Mouse (Mus musculus) layer of hippocampus, adult 8-10 months (tissue): ENCODE data around the gene Ints12. TPM values are rescaled to one million over a fixed set of nuclear protein-coding genes. Genes with fewer than 3 reads are reported as not detected.

Experiments used
- DNase-seq, 2 experiments: peaks; one replicate each; pipeline ENCODE4 v3.0.0; 2022; ENCODE audit warnings: low spot score in 2 of 2
- total RNA-seq, 4 experiments: library from RNA; stranded (reverse); gene quantifications; 2 replicates each; pipeline ENCODE4 v1.2.4; 2022

Ints12 gene
- 10 to 100 TPM; 10.5 to 13.8 (median 11.9) TPM for total RNA-seq

DNA sequence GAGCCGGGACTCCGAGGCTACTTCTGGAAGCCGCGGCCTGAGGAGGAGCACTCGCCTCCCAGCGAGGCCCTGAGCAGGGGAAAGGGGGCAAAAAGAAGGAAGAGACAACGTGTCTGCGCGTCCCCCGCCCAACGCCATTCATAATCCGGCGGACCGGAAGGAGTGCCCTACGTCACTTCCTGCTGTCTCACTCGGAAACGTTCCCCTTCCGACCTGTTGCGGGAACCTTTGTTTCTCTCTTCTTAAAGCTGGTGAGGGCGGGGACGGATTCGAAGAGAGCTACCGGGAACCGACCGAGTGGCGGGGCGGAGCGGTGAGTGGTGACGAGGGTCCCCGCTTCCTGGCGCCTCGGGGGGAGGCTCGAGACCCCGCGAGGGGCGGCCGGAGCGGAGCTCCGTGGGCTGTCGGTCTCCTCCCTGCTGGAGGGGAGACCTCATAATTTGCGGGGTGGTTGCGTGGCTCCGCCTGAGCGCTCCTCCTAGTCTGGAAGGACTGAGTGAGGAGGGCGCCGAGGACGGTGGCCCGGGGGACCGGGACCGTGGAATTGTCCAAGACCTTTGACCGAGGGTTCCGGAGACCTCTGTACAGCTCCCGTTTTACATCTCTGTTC, at the start of gene Ints12, which contains the start of gene Gstcd:
Gene Ints12, plus strand, starts transcription at position 177 of the 610 bp plus-strand sequence.
Gene Gstcd, minus strand, starts transcription at position 370 of the 610 bp plus-strand sequence.
- peak; percentile 89 to 93 for DNase-seq

DNA sequence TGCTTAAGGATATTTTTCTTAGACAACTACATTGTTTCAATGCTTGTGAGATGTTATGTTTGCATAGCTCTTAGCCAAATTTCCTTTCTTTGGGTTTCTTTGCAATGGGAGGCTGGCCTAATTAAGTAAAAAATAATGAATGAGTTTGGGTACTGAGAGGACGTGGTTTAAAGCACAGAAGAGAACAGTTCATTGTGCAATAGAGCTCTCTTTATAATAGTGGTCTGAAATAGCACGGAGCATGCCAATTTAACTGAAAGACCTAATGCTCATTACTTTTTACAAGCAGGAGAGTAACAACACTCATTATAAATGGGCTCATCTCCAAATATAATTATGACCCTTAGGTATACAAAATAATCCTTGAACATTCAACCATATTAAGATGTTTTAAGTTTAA, 39.6 kb upstream of the Ints12 start:
- DNase-seq: no peak

DNA sequence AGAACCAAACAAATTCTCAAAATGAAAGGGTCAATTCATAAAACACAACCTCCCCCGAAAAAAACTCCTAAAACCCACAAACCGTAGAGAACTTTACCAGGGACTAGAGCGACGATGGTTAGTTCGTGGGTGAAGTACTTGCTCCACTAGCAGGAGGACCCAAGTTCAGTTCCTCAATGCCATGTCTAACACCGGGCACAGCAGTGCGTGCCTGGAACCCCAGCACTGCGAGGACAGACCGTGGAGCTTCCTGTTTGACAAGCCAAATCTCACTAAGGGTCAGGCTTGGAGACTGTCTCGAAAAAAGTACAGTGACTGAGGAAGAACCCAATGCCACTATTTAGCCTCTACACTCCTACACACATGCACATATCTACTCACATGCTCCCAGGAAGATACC, 16.1 kb upstream of the Ints12 start:
- DNase-seq: no peak

DNA sequence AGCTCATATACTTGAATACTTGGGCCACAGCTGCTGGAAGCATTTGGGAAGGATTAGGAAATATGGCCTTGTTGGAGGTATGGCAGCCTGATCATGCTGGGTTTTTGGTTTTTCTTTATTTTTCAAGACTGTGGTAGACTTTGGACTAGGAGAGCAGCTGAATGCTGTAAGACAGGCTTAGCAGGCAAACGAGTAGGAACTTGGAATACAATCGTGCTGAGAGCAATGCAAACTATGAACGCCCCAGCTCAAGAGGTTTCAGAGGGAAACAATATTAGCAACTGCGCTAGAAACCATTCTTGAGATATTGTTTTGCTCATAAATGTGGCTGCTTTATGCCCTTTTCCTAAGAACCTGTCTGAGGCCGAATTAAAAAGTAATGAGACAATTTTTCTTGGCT, 8.9 kb upstream of the Ints12 start:
- no peak for DNase-seq

DNA sequence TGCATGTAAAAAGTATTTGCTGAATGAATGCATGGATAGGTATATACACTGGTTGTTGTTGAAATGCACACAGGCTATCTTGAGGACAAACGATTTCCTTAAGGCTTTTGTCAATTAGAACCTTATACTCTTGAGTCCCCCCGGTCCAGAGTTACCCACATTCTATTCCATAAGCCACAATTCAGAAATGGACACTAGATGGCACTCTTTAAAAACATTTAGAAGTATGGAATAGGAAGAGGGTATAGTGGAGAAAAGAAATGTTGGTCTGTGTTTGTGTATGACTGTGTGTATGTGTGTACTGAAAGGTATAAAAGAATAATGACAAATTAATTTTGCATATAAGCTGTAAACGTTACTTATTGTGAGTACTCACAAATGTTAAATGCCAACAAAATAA, 5.8 kb upstream of the Ints12 start:
- DNase-seq: no peak

DNA sequence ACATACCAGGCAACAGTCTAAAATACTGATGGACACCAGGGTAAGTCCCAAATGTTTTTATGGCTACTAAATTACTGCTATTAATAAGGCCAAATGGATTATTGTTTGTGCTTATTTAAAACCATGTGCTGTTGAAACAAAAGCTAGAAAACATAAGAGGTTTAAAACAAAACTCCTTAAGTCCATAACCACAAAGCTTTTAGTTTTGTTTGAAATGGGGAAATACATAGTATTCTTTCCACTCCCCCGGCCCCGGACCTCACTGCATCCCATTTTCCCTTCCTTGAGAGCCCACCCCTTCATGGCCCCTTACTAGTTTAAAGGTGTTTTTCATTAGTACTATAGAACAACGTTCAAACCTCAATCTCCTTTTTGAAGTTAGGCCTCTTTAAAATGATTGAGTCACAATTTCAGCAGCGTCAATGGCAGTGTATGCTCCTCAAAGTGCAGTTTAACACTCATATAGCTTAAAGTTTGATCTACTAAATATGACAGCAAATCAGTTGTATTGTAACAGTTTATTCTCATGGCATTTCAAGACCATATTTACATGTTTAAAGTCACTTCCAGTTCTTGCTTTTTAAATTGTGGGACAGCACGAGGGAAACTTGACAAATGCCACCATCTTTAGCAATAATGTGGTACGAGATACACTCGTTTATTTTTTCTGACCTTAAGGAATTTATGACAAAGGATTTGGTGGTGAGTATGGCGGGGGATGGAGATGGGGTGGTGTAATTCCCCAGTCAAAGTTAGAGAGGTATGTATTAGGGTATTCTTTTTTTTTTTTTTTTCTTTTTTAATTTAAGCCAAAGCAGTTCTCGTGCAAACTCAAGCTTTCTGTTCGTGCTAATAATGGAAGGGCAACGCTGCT, 1.2 kb upstream of the Ints12 start:
- no peak for DNase-seq

DNA sequence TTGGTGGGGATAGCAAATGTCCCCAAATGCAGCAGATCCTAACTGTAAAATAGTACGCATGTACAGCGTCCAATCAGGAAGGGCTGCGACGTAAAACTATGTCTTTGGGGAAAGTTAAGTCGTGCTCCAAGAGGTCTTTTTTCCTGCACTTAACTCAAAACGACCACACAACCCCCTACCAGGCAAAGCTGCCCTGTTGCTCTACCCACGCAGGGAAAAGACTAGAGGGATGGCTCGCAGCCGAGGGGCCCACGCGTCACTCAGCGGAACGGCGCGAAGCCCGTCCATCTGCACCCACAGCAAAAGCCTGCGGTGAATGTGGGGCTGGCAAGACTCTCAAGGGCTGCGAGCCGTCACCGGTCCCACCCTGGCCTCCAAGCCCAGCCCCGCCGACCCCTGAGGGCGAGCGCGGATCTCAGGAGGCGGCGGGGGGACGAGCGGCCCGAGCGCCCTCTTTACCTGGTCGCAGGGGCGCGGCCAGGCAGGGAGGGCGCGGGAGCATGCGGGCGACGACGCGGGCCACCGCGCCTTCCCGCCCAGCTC, 448 bp upstream of the Ints12 start:
- DNase-seq: peak; percentile 53 to 65

DNA sequence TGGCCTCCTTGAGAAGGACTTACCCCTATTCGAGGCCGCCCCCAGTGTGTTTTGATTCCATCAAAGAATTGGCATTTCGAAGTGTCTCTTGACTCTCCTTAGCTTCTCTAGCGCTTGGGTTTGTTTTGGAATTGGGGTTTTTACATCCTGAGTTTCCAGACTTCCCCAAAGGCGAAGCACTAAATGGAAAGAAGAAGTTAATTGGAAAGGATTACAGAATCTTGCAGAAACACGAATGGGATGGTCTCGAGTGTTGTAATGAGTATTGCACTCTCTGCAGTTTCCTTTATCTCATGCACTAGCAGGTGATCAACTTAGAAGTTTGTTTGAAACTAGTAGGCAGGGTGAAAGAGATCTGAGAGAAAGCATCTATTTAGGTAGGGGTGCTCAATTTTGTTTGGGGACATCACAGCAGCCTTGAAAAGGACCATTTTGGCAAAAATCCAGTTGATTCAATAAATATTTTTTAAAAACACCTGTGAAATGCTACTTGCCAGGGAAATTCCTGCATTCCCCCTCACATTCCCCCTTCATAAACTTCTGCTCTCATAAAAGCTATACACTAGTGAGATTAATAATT, 724 bp downstream of the Ints12 start:
- DNase-seq: no peak

DNA sequence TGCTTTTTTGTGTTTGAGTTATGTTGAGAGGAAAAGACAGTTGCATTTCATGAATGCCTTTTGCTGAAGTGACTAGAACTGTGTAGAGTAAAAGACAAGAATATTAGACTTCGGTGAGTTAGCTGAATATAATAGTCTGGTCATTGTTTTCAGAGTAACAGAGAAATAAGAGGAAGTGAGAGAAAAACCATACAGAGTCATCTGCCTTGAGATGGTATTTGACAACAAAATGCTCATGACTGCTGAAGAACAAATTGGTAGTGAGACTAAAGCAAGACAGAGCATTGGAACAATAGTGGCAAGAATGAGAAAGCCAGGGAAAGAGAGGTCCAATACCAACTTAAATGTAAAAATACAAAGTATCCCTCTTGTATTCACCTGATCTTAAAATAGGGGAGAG, 1.3 kb downstream of the Ints12 start:
- no peak for DNase-seq

DNA sequence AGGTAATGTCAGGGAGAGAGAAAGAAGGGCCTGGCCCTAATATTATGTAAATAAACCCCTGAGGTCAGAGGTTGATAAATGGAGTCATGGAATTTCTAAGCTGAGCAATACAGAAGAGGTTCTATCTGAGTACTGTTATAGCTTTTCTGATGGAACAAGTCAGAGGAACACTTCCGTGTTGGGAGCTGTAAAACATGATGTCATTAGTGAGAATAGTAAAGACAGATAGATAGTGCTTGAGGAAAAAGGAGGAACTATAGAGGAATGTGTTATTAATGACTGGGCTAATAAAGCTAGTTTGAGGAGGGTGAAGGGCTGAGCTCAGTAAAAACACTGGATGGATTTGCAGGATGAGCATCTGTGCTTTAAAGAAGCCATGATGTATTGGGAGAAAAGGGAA, 2.7 kb downstream of the Ints12 start:
- no peak for DNase-seq

DNA sequence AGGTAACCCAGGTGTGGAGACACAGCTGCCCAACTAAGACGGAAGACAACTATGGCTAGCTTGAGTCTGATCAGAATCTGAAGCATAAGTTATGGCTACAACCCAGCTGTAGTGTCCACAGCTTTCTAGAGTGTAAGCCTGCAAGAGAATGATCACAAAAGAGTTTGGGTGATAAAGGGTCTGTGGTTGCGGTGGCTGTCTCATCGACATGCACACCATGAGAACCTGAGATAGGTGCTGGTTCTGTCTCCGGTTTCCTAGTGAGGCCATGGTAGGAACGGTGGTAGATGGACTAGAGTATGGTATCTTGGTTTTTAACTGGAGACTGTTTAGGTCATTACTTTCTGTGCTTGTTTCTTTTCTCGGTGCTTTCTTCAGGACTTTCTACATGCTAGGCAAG, 6.3 kb downstream of the Ints12 start:
- no peak for DNase-seq

DNA sequence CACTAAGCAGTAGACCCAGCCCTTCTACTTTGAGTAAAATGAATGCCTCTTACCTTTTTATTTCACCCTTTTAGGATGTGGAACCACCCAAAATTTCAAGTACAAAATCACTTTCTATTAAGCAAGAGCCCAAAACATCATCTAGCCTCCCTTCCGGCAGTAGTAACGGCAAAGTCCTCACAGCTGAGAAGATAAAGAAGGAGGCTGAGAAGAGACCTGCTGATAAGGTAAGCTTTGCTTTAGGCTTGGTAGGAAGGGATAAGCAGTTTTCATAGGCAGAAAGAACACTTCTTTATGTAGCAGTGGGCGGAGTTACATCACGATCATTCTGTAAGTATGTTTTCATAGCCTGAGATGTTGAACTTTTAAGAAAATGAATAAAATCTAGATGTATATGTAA, 6.7 kb downstream of the Ints12 start:
- DNase-seq: no peak

DNA sequence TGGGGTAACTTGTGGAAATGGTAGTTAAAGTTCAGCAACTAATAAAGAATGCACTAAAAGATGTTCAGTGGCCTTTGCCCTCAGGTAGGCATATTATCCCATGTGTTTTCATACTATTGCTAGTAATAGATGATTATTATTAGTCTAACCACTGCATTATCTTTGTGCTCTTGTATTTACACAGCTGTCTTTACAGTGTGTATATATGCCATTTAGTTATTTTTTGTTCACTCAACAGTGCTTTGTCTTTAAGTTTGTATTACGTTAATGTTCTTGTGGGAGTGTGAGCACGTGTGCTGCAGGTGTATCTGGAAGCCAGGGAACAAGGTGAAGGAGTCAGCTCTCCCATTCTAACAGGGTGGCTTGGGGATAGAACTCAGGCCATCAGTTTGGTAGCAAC, 7.3 kb downstream of the Ints12 start:
- DNase-seq: no peak

DNA sequence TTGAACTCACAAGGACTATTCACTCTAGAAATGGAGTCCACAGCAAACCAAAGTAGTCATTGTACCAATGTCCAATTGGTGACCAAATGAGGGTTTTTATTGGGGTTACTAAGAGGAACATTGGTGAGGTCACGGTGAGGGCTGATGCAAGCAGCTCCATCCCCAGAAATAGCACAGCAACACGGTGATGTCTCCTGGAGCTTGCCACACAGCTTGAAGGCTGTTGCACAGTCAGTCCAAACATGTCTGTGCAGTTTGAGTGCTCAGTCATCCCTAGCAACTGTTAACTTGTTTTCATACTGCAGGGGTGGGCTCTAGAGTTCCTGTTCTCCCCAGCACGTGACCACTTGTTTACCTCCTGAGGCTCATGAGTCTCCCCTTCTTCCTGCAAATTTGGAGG, 12.1 kb downstream of the Ints12 start:
- no peak for DNase-seq

DNA sequence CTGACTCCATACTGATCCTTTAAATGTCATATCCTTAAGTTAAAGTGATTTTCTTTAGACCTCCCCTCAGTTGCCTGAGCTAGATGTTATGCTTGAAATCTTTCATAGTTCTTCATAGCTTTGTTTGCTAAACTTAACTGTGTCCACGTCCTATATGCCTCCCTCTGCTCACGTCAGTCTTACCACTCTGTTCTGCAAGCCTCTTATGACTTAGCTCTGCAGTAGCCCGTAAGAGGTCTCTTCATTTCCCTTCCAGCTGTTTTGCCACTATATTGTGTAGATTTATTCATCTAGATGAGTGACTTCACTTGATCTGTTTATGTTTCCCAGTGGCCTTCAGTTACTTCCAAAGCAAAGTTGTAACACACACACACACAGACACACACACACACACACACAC, 12.8 kb downstream of the Ints12 start:
- DNase-seq: no peak

DNA sequence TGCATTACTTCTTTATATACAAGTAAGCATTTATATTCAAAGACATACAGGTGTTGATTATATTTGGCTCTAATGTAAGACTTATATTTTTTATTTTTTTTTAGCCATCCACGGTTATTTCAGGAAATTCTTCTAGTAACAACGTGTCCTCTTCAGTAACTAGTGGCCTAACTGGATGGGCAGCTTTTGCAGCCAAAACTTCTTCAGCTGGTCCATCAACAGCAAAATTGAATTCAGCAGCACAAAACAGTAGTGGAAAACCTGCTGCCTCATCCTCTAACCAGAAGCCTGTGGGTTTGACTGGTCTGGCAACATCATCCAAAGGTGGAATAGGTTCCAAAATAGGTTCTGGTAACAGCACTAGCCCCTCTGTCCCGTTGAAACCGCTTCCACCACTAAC, 17.1 kb downstream of the Ints12 start:
- DNase-seq: no peak

DNA sequence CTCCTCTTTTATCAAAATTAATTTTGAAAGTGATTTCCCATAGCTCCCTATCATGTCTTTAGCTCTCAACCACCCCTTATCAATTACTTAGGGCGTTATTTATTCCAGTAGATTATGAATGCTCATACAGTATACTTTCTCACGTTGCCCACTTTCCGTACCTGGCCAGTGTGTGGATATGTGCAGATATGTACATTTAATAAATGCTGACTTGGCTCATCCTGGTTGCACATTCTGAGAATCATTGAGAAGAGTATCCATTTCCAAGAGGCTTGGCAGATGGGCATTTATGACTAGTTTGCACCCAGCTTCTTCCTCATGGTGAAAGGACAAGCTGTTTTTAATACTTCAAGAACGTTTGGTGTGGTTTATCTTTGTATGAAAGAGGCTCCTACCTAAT, 18.2 kb downstream of the Ints12 start:
- no peak for DNase-seq

DNA sequence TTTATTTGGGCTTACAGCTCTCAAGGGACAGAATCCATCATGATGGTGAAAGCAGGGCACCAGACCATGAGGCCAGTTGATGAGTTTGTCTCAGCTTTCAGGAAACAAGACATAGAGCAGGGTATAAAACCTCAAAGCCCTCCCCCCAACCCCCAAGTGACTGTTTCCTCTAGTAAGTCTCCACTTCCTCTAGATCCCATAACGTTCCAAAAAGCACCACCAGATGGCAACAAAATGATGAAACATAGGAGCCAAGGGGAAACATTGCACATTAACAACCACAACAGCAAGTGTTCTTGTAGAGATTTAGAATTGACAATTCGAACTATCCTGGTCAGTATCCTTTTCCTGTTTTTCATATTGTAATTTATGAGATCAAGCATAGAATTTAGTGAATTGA, 20.1 kb downstream of the Ints12 start:
- DNase-seq: no peak

DNA sequence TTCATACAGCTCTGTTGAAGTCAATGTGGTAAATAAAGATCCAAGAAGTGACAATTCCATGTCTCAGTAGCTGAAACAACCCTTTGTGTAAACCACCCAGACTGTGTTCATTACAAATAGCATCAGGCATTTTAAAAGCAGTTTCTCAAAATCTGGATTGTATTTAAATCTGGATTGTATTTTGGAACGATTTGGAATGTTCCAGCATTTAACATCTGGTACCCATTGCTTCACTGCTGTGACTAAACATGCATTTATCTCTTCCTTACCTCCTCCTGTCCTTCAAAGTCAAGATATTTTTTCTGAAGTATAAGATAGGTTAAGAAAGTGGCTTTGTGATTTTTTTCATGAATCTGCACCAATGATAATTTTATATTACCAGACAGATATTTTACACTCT, 21.6 kb downstream of the Ints12 start:
- DNase-seq: no peak

DNA sequence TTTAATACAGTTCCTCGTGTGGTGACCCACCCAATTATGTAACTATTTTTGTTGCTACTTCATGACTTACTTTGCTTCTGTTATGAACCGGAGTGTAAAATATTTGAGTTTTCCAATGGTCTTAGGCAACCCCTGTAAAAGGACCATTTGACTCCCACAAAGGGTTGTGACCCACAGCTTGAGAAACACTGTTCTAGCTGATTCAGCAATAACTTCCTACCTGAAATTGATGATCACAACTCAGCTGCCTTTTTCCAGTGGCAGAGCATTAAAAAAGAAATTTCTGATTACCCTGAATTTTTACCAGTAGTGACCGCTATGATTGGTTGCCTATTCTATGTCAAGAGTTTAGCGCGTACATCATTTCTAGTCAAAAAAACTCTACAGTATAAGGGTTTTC, 39.7 kb downstream of the Ints12 start:
- DNase-seq: no peak

DNA sequence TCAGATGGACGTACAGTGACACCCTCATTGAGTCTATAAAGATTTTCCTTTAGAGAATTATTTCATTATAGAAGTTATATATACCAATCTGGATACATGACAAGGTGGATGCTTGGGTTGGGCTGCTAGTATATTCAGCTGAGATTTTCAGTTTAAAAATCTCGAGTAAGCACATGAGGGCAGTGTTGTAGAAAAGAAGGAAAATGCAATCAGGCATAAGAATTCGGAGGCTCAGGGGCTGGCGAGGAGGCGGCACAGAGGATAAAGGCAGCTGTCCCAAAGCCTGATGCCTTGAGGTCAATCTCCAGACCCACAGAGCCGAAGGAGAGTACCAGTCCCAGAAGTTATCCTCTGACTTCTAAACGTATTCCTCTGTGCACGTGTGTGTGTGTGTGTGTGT, 41.0 kb downstream of the Ints12 start:
- DNase-seq: no peak

DNA sequence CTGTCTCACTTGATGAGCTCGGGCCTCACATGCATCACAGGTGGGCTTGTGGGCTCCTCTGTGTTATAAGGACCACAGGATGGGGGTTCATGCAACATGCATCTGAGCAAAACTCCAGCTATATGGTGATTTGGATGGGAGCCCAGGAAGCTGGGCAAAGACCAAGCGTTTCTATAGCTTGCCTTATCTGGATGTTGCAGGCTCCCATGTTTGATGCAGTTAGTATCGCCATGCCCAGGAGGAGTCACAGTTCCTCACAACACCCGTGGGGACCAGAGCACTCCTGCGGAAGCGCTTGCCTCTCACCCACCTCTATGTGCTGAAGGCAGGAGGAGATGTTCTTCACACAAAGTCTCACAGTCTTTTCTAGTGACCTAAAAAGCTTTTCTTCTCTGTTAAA, 50.2 kb downstream of the Ints12 start:
- DNase-seq: no peak
